Mouse (Mus musculus): ENCODE results near the gene 2010315B03Rik. TPM values are rescaled to one million over a fixed set of nuclear protein-coding genes. Genes with fewer than 3 reads are reported as not detected.
"Not testable (repeated sequence)": the region's sequence is repeated elsewhere in the genome, so short reads cannot be mapped to it uniquely, and the experiment has no call there.

The 2010315B03Rik gene
- total and polyA plus RNA-seq, 3 experiments = 2.0 to 204 (median 4.2) TPM

DNA sequence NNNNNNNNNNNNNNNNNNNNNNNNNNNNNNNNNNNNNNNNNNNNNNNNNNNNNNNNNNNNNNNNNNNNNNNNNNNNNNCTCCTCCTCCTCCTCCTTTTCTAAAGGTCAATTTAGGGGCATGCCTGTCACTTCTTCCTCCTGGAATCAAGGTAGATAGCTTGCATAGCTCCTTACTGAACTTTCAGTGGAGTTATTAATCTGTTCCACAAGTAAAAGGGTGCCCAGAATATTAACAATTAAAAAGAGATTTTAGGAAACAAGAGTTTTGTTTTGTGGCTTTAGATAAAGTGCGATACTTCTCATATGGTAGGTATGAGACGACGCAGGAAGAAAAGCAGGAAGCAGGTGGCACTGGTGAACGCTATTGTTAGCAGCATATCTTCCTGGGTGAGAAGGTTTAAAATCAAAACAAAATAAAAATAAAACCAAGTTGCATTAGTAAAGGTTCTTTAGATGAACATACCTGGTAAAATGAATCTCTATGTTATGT lies 54.4 kb downstream of the 2010315B03Rik start:
- no peaks in the 10 kb centered on the region for H3K9me3 ChIP-seq (replicated peaks; ENCODE audit: insufficient read depth, low read length)
- H3K4me1 ChIP-seq (ENCODE audit: control insufficient read depth in 1 of 2, insufficient read depth in 2 of 2, low read length in 2 of 2) = peaks cover 2% of the 10 kb centered on the region in 2 experiments; a peak in 1 of 4 replicates
- TF ChIP-seq E2F4 (IDR thresholded peaks at IDR 0.05; ENCODE audit: borderline replicate concordance, low read depth, low read length) (no peak), SIN3A (IDR thresholded peaks at IDR 0.05; ENCODE audit: low read length) (0 out of 2 replicates have a peak, but pooled peaks have one; percentile 37), MAZ (IDR thresholded peaks at IDR 0.05; ENCODE audit: low read depth, low read length) (no peak), BHLHE40 (IDR thresholded peaks at IDR 0.05; ENCODE audit: borderline replicate concordance, low read depth, low read length) (no peak), JUND (IDR thresholded peaks at IDR 0.05; ENCODE audit: low read depth, low read length) (no peak), MXI1 (IDR thresholded peaks at IDR 0.05; ENCODE audit: low read depth, low read length) (no peak)
- no peaks in the 10 kb centered on the region for H3K27me3 ChIP-seq (ENCODE audit: control insufficient read depth in 1 of 2, insufficient read depth in 2 of 2, low read length in 2 of 2)
- H3K36me3 ChIP-seq (ENCODE audit: control insufficient read depth in 1 of 2, insufficient read depth in 2 of 2, low read length in 2 of 2) = peaks cover 0 to 4% of the 10 kb centered on the region in 2 experiments; a peak in 2 of 4 replicates
- H3K4me3 ChIP-seq (ENCODE audit: control insufficient read depth in 1 of 2, insufficient read depth in 1 of 2, low read depth in 2 of 2, low read length in 2 of 2) = peak overlapping the region in 1 of 2 experiments; percentile 14; a peak in 2 of 4 replicates
- H3K79me2 ChIP-seq (ENCODE audit: control insufficient read depth, insufficient read depth, low read length, poor library complexity) = no peaks in the 10 kb centered on the region
- no peak overlapping the region; the same call in 1 of the 2 replicates for H3K27ac ChIP-seq (ENCODE audit: control insufficient read depth, low read depth, low read length)
- DNase-seq (ENCODE audit: low read depth, low spot score) = peak; percentile 46
- peak overlapping the region; percentile 14; the same call in 1 of the 2 replicates for H3K9ac ChIP-seq (ENCODE audit: control insufficient read depth, low read depth, low read length, poor library complexity, severe bottlenecking)

- Histone ChIP-seq H3K36me3 (ENCODE audit: control insufficient read depth in 1 of 2, insufficient read depth in 2 of 2, low read length in 2 of 2) (peaks cover 0 to 4% of the 10 kb centered on the region in 2 experiments; a peak in 2 of 4 replicates), H3K27ac (ENCODE audit: control insufficient read depth, low read depth, low read length) (no peak overlapping the region), H3K9me3 (replicated peaks; ENCODE audit: insufficient read depth, low read length) (no peaks in the 10 kb centered on the region), H3K79me2 (ENCODE audit: control insufficient read depth, insufficient read depth, low read length, poor library complexity) (no peaks in the 10 kb centered on the region), H3K4me3 (ENCODE audit: control insufficient read depth in 1 of 2, insufficient read depth in 1 of 2, low read depth in 2 of 2, low read length in 2 of 2) (no peak overlapping the region), H3K4me1 (ENCODE audit: control insufficient read depth in 1 of 2, insufficient read depth in 2 of 2, low read length in 2 of 2) (peaks cover 2% of the 10 kb centered on the region in 2 experiments; a peak in 1 of 4 replicates), H3K27me3 (ENCODE audit: control insufficient read depth in 1 of 2, insufficient read depth in 2 of 2, low read length in 2 of 2) (no peaks in the 10 kb centered on the region), H3K9ac (ENCODE audit: control insufficient read depth, low read depth, low read length, poor library complexity, severe bottlenecking) (no peak overlapping the region)
- DNase-seq (ENCODE audit: low read depth, low spot score) = peak; percentile 48
- TF ChIP-seq ZMIZ1 (IDR thresholded peaks at IDR 0.05; ENCODE audit: low read depth, low read length) (no peak), MAX (IDR thresholded peaks at IDR 0.05; ENCODE audit: low read length) (no peak), CHD2 (IDR thresholded peaks at IDR 0.05; ENCODE audit: low read length) (no peak), MAFK (IDR thresholded peaks at IDR 0.05; ENCODE audit: borderline replicate concordance, low read depth, low read length) (no peak), E2F4 (IDR thresholded peaks at IDR 0.05; ENCODE audit: borderline replicate concordance, low read depth, low read length) (no peak), POLR2AphosphoS2 (IDR thresholded peaks at IDR 0.05; ENCODE audit: low read length) (no peak), MEF2A (IDR thresholded peaks at IDR 0.05; ENCODE audit: extremely low read depth, insufficient replicate concordance, low read depth, low read length, poor library complexity, severe bottlenecking) (no peak), POLR2A (IDR thresholded peaks at IDR 0.05; ENCODE audit: control insufficient read depth in 1 of 2, insufficient read depth in 1 of 2, low read depth in 1 of 2, low read length in 2 of 2, poor library complexity in 1 of 2) (no peak), NRF1 (IDR thresholded peaks at IDR 0.05; ENCODE audit: insufficient read depth, low read depth, low read length, poor library complexity, severe bottlenecking) (no peak), USF2 (IDR thresholded peaks at IDR 0.05; ENCODE audit: borderline replicate concordance in 1 of 2, insufficient read depth in 1 of 2, low read depth in 1 of 2, low read length in 2 of 2) (no peak), SMC3 (IDR thresholded peaks at IDR 0.05; ENCODE audit: low read depth, low read length) (no peak), SIN3A (IDR thresholded peaks at IDR 0.05; ENCODE audit: low read length) (no peak), KAT2A (conservative IDR thresholded peaks at IDR 0.05; ENCODE audit: low read depth, low read length) (no peak), UBTF (IDR thresholded peaks at IDR 0.05; ENCODE audit: borderline replicate concordance, insufficient read depth, low read depth, low read length) (no peak), EP300 (IDR thresholded peaks at IDR 0.05; ENCODE audit: low read depth in 1 of 2, low read length in 2 of 2) (no peak)
Observed at GRCm38 (mm10) chr9:124257200-124258066, 55.1 kb downstream of the 2010315B03Rik start.

GRCm38 (mm10) chr9:124256271-124257199 lies 56.0 kb downstream of the 2010315B03Rik start:
- H3K9me3 ChIP-seq (replicated peaks; ENCODE audit: insufficient read depth, low read length); H3K27ac ChIP-seq (ENCODE audit: control insufficient read depth, low read depth, low read length); H3K4me1 ChIP-seq (ENCODE audit: control insufficient read depth in 1 of 2, insufficient read depth in 2 of 2, low read length in 2 of 2); H3K27me3 ChIP-seq (ENCODE audit: control insufficient read depth in 1 of 2, insufficient read depth in 2 of 2, low read length in 2 of 2); H3K79me2 ChIP-seq (ENCODE audit: control insufficient read depth, insufficient read depth, low read length, poor library complexity); H3K9ac ChIP-seq (ENCODE audit: control insufficient read depth, low read depth, low read length, poor library complexity, severe bottlenecking); H3K4me3 ChIP-seq (ENCODE audit: control insufficient read depth in 1 of 2, insufficient read depth in 1 of 2, low read depth in 2 of 2, low read length in 2 of 2); H3K36me3 ChIP-seq (ENCODE audit: control insufficient read depth in 1 of 2, insufficient read depth in 2 of 2, low read length in 2 of 2): not testable (repeated sequence)
- DNase-seq (ENCODE audit: low read depth, low spot score) = peak; percentile 40

All from MEL (cell line).